Mouse (Mus musculus) heart, embryonic 15.5 days (tissue): ENCODE measurements around the gene Zfp189. TPM values are rescaled to one million over a fixed set of nuclear protein-coding genes. Genes with fewer than 3 reads are reported as not detected.

Experiments
- polyA plus RNA-seq: library from polyadenylated mRNA; unstranded; fragments of >200 nt; fragmentation: Nextera tagmentation; extraction: Ambion mirVana; gene quantifications from 2 replicates; pipeline ENCODE4 v1.2.1, GENCODE M21; 2015

Gene Zfp189
- polyA plus RNA-seq, 1 experiment from 2014 or later, result 5.6 TPM

Other genes with a start within 250 kb of the Zfp189 start
- not detected in 2 replicates for gene Acnat2, start 113.0 kb upstream of the Zfp189 start, polyA plus RNA-seq
- gene Acnat1, start 47.3 kb upstream of the Zfp189 start, polyA plus RNA-seq, result not detected in 2 replicates
- not detected in 2 replicates for gene Baat, start 14.6 kb upstream of the Zfp189 start, polyA plus RNA-seq
- gene Mrpl50, start 83 bp upstream of the Zfp189 start, polyA plus RNA-seq, result 52.9 and 61.3 TPM in 2 replicates
- 0.40 and 2.2 TPM in 2 replicates for gene Aldob, start 28.4 kb downstream of the Zfp189 start, polyA plus RNA-seq
- gene Tmem246, start 76.7 kb downstream of the Zfp189 start, polyA plus RNA-seq, result 50.0 and 52.3 TPM in 2 replicates
- gene Rnf20, start 110.8 kb downstream of the Zfp189 start, polyA plus RNA-seq, result 23.2 TPM in 2 replicates
- gene Ppp3r2, start 160.8 kb downstream of the Zfp189 start, polyA plus RNA-seq, result not detected in 2 replicates